Mouse (Mus musculus): ENCODE results near the gene Slfn9.

DNA sequence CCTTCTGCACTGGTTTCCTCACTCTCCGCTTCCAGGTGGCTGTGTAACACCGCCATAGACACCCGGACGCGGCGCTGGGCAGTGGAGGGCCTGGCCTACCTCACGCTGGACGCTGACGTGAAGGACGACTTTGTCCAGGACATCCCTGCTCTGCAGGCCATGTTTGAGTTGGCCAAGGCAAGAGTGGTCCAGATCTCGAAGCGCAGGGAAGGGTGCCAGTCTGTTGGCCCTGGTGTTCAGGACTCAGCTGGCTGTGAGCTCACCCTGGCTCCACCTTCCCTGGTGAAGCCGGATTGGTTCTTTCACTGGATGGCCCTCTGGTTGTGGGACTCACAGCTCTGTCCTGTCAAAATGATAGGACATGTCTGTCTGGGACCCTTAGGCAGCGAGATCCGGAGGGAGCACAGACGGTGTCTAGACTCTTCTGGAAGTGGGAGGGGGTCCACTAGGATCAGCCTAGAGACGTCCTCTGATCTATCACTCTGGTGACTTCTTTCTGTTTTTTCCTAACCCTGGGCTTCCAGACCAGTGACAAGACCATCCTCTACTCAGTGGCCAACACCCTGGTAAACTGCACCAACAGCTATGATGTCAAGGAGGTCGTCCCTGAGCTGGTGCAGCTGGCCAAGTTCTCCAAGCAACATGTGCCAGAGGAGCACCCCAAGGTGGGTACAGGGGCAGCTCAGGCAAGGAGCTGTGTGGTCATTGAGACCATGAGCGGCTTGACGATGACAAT is 62.6 kb downstream of the Slfn9 start:
- no peak for TF ChIP-seq GATA1 (IDR thresholded peaks at IDR 0.05; ENCODE audit: borderline replicate concordance, low read length)
- no peak for TF ChIP-seq FLI1 (IDR thresholded peaks at IDR 0.05; ENCODE audit: low read length)
